Mouse (Mus musculus) gastrocnemius, postnatal 36 days (tissue): ENCODE measurements around the gene Wdr86. TPM values are rescaled to one million over a fixed set of nuclear protein-coding genes. Genes with fewer than 3 reads are reported as not detected.
A peak's percentile ranks its signal among the peaks of the same experiment; 100 is the strongest.
"Not testable (repeated sequence)": the region's sequence is repeated elsewhere in the genome, so short reads cannot be mapped to it uniquely, and the experiment has no call there.

Experiments used
- DNase-seq, 2 experiments: peaks; one replicate each; pipeline ENCODE4 v3.0.0; 2022
- intact Hi-C: fragments of 180-260 bp; cut with DNase I; formaldehyde crosslinking; loops from one replicate; pipeline ENCODE4 v1.15.1; 2025
- total RNA-seq, 2 experiments: library from RNA; stranded (reverse); gene quantifications; 2 replicates each; pipeline ENCODE4 v1.2.3; 2021

Wdr86 gene
- total RNA-seq, 2 experiments from 2014 or later, result not detected

DNA sequence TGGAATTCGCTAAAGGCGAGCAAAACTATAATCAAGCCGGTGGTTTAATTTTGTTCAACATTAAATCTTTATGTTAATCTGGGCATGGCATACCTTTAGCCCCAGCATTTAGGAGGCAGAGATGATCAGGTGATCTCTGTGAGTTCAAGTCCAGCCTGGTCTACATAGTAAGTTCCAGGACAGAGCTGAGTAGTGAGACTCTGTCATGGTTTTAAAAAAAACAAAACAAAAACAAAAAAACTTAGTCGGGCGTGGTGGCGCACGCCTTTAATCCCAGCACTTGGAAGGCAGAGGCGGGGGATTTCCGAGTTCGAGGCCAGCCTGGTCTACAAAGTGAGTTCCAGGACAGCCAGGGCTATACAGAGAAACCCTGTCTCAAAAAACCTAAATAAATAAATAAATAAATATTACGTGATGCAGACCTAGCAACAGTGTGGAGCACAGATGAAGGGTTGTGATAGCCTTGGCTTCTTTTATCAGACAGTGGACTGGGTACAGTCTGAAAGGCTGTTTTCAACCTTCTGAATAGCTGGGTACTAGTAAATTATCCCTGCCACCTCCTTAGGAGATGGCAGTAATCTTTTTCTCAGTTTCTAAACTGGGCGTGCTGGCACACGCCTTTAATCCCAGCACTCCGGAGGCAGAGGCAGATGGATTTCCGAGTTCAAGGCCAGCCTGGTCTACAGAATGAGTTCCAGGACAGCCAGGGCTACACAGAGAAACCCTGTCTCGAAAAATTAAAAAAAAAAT, 43.7 kb downstream of the Wdr86 start:
- intact Hi-C loops, DNase-seq: not testable (repeated sequence)

DNA sequence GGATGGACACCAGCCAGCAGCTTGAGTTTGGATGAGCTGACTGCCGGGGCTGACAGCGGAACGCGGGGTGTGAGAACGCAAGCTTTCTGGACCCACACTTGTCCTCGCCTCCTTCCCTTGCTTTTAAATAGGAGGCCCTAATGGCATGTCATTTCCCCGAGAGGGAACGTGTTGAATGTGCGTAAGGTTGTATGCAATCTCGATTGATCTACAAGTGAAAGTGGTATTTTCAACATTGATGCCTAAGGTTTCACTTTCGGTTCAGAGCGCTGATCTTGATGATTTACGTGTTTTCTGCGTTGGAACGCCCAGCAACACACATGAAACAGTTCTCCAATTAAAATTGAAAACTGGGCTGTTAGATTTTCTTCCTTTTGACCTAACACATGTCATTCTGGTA, 44.4 kb downstream of the Wdr86 start:
- intact Hi-C loops, result no loop called here
- DNase-seq, result no peak

DNA sequence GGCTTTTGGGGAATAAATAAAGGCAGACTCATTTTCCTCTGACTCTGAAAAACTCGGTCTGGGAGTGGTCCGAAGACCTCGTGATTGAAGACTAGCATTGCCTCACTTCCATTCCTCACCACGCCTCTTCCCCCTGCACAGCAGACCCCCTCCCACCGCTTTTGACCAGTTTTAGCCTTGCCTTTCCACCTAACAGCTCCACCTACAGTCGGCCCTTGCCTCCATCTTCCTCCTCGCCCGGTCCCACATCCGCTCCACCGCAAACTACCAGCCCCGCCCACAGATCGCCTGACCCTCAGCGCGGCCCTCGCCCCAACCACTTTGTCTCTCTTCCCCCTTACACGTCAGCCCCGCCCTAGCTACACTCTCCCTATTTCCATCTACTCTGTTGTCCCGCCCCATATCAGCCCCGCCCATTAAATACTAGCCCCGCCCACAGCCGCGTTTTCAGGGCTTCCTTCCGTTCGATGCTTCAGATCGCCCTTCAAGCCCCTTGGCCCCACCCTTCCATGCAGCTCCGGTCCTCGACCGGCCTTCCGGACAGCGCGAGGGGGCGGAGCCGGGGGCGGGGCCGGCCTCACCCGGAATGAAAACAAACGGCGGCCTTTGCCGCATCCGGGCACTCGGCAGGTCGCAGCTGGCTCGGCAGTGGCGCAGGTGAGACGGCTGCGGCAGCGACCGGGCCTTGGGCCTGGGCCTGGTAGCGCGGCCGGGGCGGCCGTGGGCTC, 45.0 kb downstream of the Wdr86 start, which contains the start of gene Nub1:
Gene Nub1, plus strand, starts transcription at position 167 of the 728 bp plus-strand sequence.
- intact Hi-C loops, result no loop called here
- DNase-seq, result peak; percentile 95 to 99

DNA sequence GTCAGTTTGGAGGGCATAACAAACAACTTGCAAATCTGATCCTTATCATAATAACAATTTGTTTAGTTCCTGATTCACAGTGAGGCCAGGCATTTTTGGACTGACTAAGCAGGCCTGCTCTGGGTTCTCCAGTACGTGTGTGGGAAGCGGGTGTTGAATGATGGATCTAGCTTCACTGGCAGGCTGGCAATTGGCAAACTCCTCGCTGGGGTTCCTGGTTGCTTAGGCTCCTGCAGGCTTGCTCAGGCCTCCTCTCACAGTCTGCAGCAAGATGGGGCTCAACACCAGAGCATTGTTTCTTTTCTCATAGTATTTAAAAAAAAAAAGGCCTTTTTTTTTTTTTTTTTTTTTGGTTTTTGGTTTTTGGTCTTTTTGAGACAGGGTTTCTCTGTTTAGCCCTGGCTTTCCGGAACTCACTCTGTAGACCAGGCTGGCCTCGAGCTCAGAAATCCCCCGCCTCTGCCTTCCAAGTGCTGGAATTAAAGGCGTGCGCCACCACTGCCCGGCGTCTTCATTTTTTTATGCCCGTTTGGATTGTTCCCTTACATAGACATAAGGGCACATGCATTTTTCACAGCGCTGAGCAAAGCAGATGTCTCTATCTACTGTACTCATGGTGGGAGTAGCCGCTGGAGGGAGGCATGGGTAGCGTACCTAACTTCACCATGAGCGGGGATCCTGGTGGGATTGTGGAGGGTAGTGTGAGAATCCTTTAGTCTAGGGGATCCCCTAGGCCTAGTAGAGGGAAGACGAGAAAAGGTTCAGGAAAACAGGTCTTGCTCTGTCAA, 45.8 kb downstream of the Wdr86 start:
- DNase-seq, result peak in 1 of 2 experiments; percentile 27
- intact Hi-C loops, result no loop called here

DNA sequence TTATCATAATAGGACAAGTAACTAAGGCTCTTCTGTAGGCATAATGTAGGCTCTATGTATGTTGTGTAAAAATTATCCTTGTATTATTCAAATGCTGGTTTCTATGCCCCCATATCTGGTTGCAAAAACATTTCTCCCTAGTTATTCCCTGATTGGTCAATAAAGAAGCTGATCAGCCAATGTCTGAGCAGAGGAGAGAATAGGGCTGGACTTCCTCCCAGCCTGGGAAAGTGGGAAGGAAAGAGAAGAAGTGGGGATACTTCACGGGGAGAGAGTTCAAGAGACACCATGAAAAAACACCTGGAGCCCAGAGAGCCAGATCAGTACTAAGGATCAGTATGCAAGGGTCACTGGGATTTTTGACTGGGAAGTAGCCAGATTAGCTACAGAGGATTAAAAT, 49.1 kb downstream of the Wdr86 start:
- DNase-seq, result no peak
- intact Hi-C loops, result no loop called here

DNA sequence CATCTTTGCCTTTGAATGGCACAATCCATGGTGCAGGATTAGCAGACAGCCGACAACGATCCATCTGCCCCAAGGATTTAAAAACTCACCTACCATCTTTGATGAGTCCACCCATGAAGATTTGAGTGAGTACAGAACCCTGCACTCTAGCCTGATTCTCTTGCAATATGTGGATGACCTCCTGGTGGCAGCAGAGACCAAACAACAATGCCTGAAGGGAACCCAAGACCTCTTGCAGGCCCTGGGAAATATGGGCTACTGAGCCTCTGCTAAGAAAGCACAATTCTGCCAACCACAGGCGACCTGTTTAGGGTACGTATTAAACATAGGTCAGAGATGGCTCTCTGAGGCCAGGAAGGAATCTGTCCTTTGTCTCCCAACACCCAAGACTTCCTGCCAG, 56.3 kb downstream of the Wdr86 start:
- intact Hi-C loops, result loop anchor here (2.0 to 10.0 kb wide), 3 partner anchors 105 to 338 kb away; no protein-coding TSS in a partner anchor
- DNase-seq, result peak; percentile 65 to 67

Other genes starting within 250 kb of the Wdr86 start
- gene Gbx1, start 203.5 kb downstream of the Wdr86 start, total RNA-seq, result not detected
- 10 to 100 TPM; 72.9 to 76.9 TPM for gene Asb10, start 189.7 kb downstream of the Wdr86 start, total RNA-seq
- not detected for gene 4931409K22Rik, start 173.9 kb downstream of the Wdr86 start, total RNA-seq
- gene Abcf2, start 153.3 kb downstream of the Wdr86 start, total RNA-seq, result 100 to 1,000 TPM in 1 of 2 experiments, 10 to 100 TPM in 1; 94.7 to 104 TPM
- gene Chpf2, start 144.0 kb downstream of the Wdr86 start, total RNA-seq, result 10 to 100 TPM in 1 of 2 experiments, 1 to 10 TPM in 1; 7.2 to 10.8 TPM
- 100 to 1,000 TPM; 167 to 178 TPM for gene Smarcd3, start 106.3 kb downstream of the Wdr86 start, total RNA-seq
- 10 to 100 TPM; 23.1 to 29.0 TPM for gene Nub1, start 45.2 kb downstream of the Wdr86 start, total RNA-seq
- 1 to 10 TPM in 1 of 2 experiments, not detected in 1; 3.2 TPM for gene Crygn, start 27.3 kb upstream of the Wdr86 start, total RNA-seq
- gene Rheb, start 111.9 kb upstream of the Wdr86 start, total RNA-seq, result 10 to 100 TPM; 55.9 to 62.0 TPM